Mouse (Mus musculus): ENCODE measurements around the gene Snrpb2. TPM values are rescaled to one million over a fixed set of nuclear protein-coding genes. Genes with fewer than 3 reads are reported as not detected.

The Snrpb2 gene
- polyA plus RNA-seq, 1 experiment from 2014 or later: 71.0 TPM

GRCm38 (mm10) chr2:143117453-143117852, 54.6 kb downstream of the Snrpb2 start:
- Histone ChIP-seq H3K9ac (replicated peaks; ENCODE audit: low read length) (no peak overlapping the region), H3K27ac (replicated peaks; ENCODE audit: low read depth, low read length) (no peak overlapping the region), H3K9me3 (ENCODE audit: control insufficient read depth, low read length) (no peaks in the 10 kb centered on the region), H3K4me2 (ENCODE audit: low read length) (no peak overlapping the region), H3K27me3 (ENCODE audit: control insufficient read depth, insufficient read depth, low read length) (no peaks in the 10 kb centered on the region), H3K4me1 (ENCODE audit: control insufficient read depth, insufficient read depth, low read length) (0 out of 2 replicates have a peak, but pooled peaks cover 3% of the 10 kb centered on the region), H3K4me3 (replicated peaks; ENCODE audit: low read depth, low read length) (no peak overlapping the region), H3K36me3 (ENCODE audit: control insufficient read depth, insufficient read depth, low read length) (no peaks in the 10 kb centered on the region)
- peak; percentile 83 for DNase-seq
- ATAC-seq (ENCODE audit: low FRiP score, low TSS enrichment): no peak
- 57% methylated on average over 3 of the region's 3 CpGs for WGBS

GRCm38 (mm10) chr2:143118221-143118620, 55.4 kb downstream of the Snrpb2 start:
- Histone ChIP-seq H3K9me3 (ENCODE audit: control insufficient read depth, low read length) (no peaks in the 10 kb centered on the region), H3K9ac (replicated peaks; ENCODE audit: low read length) (no peak overlapping the region), H3K4me1 (ENCODE audit: control insufficient read depth, insufficient read depth, low read length) (0 out of 2 replicates have a peak, but pooled peaks cover 3% of the 10 kb centered on the region), H3K4me2 (ENCODE audit: low read length) (no peak overlapping the region), H3K27ac (replicated peaks; ENCODE audit: low read depth, low read length) (no peak overlapping the region), H3K4me3 (replicated peaks; ENCODE audit: low read depth, low read length) (no peak overlapping the region), H3K27me3 (ENCODE audit: control insufficient read depth, insufficient read depth, low read length) (no peaks in the 10 kb centered on the region), H3K36me3 (ENCODE audit: control insufficient read depth, insufficient read depth, low read length) (no peaks in the 10 kb centered on the region)
- ATAC-seq (ENCODE audit: low FRiP score, low TSS enrichment): no peak
- DNase-seq: no peak
- 91% methylated on average over 7 of the region's 7 CpGs for WGBS

Other genes with a start within 250 kb of the Snrpb2 start
- gene Kif16b, start 161.5 kb upstream of the Snrpb2 start, polyA plus RNA-seq (2014; fragmentation: Nextera tagmentation; extraction: Ambion mirVana): 3.7 and 4.1 TPM in 2 replicates
- 1.8 and 4.8 TPM in 2 replicates for gene Otor, start 15.4 kb downstream of the Snrpb2 start, polyA plus RNA-seq (2014; fragmentation: Nextera tagmentation; extraction: Ambion mirVana)